17 mouse cellular contexts compared by ENCODE assay signal in genomic region chr9:110947261-110947661, GRCm38 (mm10). TPM values are rescaled to one million over a fixed set of nuclear protein-coding genes. Genes with fewer than 3 reads are reported as not detected.
DNase-seq lines count a peak whose midpoint lies in the region; ATAC-seq lines count a peak whose summit lies in the region.
"Had no signal": no experiment of that assay in that cellular context is flagged by ENCODE, and none has a peak within 500 bp of the region (broad histone marks: within the 10 kb centered on the region; RNA-seq: fewer than 3 reads in every experiment).

No protein-coding gene starts in this region.

- peaks cover 77% of the 10 kb centered on the region for H3K27me3 ChIP-seq in hindbrain, embryonic 10.5 days (ENCODE audit: insufficient read depth, poor library complexity, severe bottlenecking)
- H3K27me3 ChIP-seq in hindbrain, embryonic 14.5 days (ENCODE audit: control insufficient read depth, insufficient read depth, low read length) = peaks cover 37% of the 10 kb centered on the region
- peaks cover 84% of the 10 kb centered on the region for H3K27me3 ChIP-seq in embryonic facial prominence, embryonic 10.5 days (replicated peaks; ENCODE audit: low read depth, poor library complexity, severe bottlenecking)
- H3K27me3 ChIP-seq: Patski had no signal

- no peak overlapping the region for H3K4me2 ChIP-seq in hindbrain, embryonic 14.5 days (replicated peaks)
- H3K4me2 ChIP-seq: hindbrain, embryonic 15.5 days; lung, embryonic 15.5 days had no signal

- H3K4me3 ChIP-seq in hindbrain, embryonic 10.5 days = peak overlapping the region; percentile 30
- no peak overlapping the region for H3K4me3 ChIP-seq in hindbrain, embryonic 14.5 days (replicated peaks; ENCODE audit: low read length)
- peak overlapping the region; percentile 27; the same call in 1 of the 2 replicates for H3K4me3 ChIP-seq in embryonic facial prominence, embryonic 10.5 days
- H3K4me3 ChIP-seq: gastrocnemius, adult 2 months; hindbrain, embryonic 15.5 days; left cerebral cortex, adult 2 months; lung, embryonic 15.5 days had no signal

- H3K27ac ChIP-seq in hindbrain, embryonic 10.5 days = no peak overlapping the region; the same call in 1 of the 2 replicates
- no peak overlapping the region for H3K27ac ChIP-seq in hindbrain, embryonic 14.5 days
- H3K27ac ChIP-seq in embryonic facial prominence, embryonic 10.5 days (replicated peaks) = no peak overlapping the region
- H3K27ac ChIP-seq: gastrocnemius, adult 2 months; hindbrain, embryonic 15.5 days; left cerebral cortex, adult 2 months; lung, embryonic 15.5 days had no signal

- peak; percentile 24 for DNase-seq in hindbrain, embryonic 10.5 days (ENCODE audit: low spot score)
- no peak for DNase-seq in hindbrain, embryonic 14.5 days (ENCODE audit: low spot score)
- peak; percentile 19 for DNase-seq in retina, postnatal 1 day
- no peak for DNase-seq in retina, embryonic 14.5 days (ENCODE audit: low spot score)
- peak; percentile 21 for DNase-seq in embryonic facial prominence, embryonic 10.5 days (ENCODE audit: low spot score)
- no peak for DNase-seq in urinary bladder, postnatal 10 days (ENCODE audit: low spot score)
- no peak for DNase-seq in ovary, adult 18-20 months (ENCODE audit: low spot score)
- DNase-seq: adrenal gland, adult 8-10 months; cerebellum, adult 9-10 months; gastrocnemius, adult 2 months; kidney, adult 9 months had no signal

- no peaks in the 10 kb centered on the region for H3K9me3 ChIP-seq in hindbrain, embryonic 10.5 days
- no peaks in the 10 kb centered on the region for H3K9me3 ChIP-seq in hindbrain, embryonic 14.5 days (ENCODE audit: control insufficient read depth, low read length)
- H3K9me3 ChIP-seq in embryonic facial prominence, embryonic 10.5 days = no peaks in the 10 kb centered on the region
- H3K9me3 ChIP-seq: hindbrain, embryonic 15.5 days; lung, embryonic 15.5 days had no signal

- H3K4me1 ChIP-seq in hindbrain, embryonic 10.5 days (replicated peaks) = peaks cover 14% of the 10 kb centered on the region
- H3K4me1 ChIP-seq in hindbrain, embryonic 14.5 days (replicated peaks; ENCODE audit: control insufficient read depth, insufficient read depth, low read length) = peaks cover 4% of the 10 kb centered on the region; the same call in 1 of the 2 replicates
- peaks cover 18% of the 10 kb centered on the region for H3K4me1 ChIP-seq in embryonic facial prominence, embryonic 10.5 days

- no peaks in the 10 kb centered on the region for H3K36me3 ChIP-seq in hindbrain, embryonic 10.5 days
- H3K36me3 ChIP-seq in hindbrain, embryonic 14.5 days (replicated peaks; ENCODE audit: control insufficient read depth, insufficient read depth) = no peaks in the 10 kb centered on the region
- no peaks in the 10 kb centered on the region for H3K36me3 ChIP-seq in embryonic facial prominence, embryonic 10.5 days (replicated peaks)
- H3K36me3 ChIP-seq: hindbrain, embryonic 15.5 days; lung, embryonic 15.5 days had no signal

- WGBS in hindbrain, embryonic 10.5 days = 4% methylated on average over 6 of the region's 6 CpGs
- 5% methylated on average over 6 of the region's 6 CpGs for WGBS in hindbrain, embryonic 14.5 days
- 3% methylated on average over 6 of the region's 6 CpGs for WGBS in embryonic facial prominence, embryonic 10.5 days

- no peak overlapping the region for H3K9ac ChIP-seq in hindbrain, embryonic 14.5 days
- H3K9ac ChIP-seq: hindbrain, embryonic 15.5 days; lung, embryonic 15.5 days had no signal

- ATAC-seq in hindbrain, embryonic 14.5 days (ENCODE audit: low FRiP score) = no peak
- ATAC-seq: Patski had no signal

RNA-seq across cellular contexts. Expression of gene Tdgf1, which starts 1.3 kb away (rescaled TPM):
- not detected in 2 replicates for polyA plus RNA-seq in hindbrain, embryonic 10.5 days (2016; fragmentation: Nextera tagmentation; extraction: Ambion mirVana)
- polyA plus RNA-seq in hindbrain, embryonic 14.5 days (2014; fragmentation: Nextera tagmentation; extraction: Ambion mirVana) = 0.14 and 0.40 TPM in 2 replicates
- not detected in 2 replicates for polyA plus RNA-seq in embryonic facial prominence, embryonic 10.5 days (2016; fragmentation: Nextera tagmentation; extraction: Ambion mirVana)
- polyA plus RNA-seq: liver, adult 2 months; lung, embryonic 15.5 days; Patski had no signal

RNA-seq across cellular contexts. Expression of gene Lrrc2, which starts 4.1 kb away (rescaled TPM):
- 0.33 TPM in 1 of 2 replicates, not detected in the other for polyA plus RNA-seq in hindbrain, embryonic 10.5 days (2016; fragmentation: Nextera tagmentation; extraction: Ambion mirVana)
- polyA plus RNA-seq in hindbrain, embryonic 14.5 days (2014; fragmentation: Nextera tagmentation; extraction: Ambion mirVana) = 0.86 and 1.0 TPM in 2 replicates
- 0.14 and 0.15 TPM in 2 replicates for polyA plus RNA-seq in embryonic facial prominence, embryonic 10.5 days (2016; fragmentation: Nextera tagmentation; extraction: Ambion mirVana)
- polyA plus RNA-seq: liver, adult 2 months; Patski had no signal

RNA-seq across cellular contexts. Expression of gene Fam240a, which starts 30.6 kb away (rescaled TPM):
- polyA plus RNA-seq in hindbrain, embryonic 10.5 days (2016; fragmentation: Nextera tagmentation; extraction: Ambion mirVana) = not detected in 2 replicates
- polyA plus RNA-seq in hindbrain, embryonic 14.5 days (2014; fragmentation: Nextera tagmentation; extraction: Ambion mirVana) = not detected in 2 replicates
- polyA plus RNA-seq in embryonic facial prominence, embryonic 10.5 days (2016; fragmentation: Nextera tagmentation; extraction: Ambion mirVana) = not detected in 2 replicates
- polyA plus RNA-seq: hindbrain, embryonic 15.5 days; liver, adult 2 months; lung, embryonic 15.5 days; Patski had no signal

RNA-seq across cellular contexts. Expression of gene Rtp3, which starts 43.1 kb away (rescaled TPM):
- polyA plus RNA-seq in hindbrain, embryonic 10.5 days (2016; fragmentation: Nextera tagmentation; extraction: Ambion mirVana) = 0.14 TPM in 1 of 2 replicates, not detected in the other
- not detected in 2 replicates for polyA plus RNA-seq in hindbrain, embryonic 14.5 days (2014; fragmentation: Nextera tagmentation; extraction: Ambion mirVana)
- polyA plus RNA-seq in embryonic facial prominence, embryonic 10.5 days (2016; fragmentation: Nextera tagmentation; extraction: Ambion mirVana) = 0.11 and 0.40 TPM in 2 replicates
- polyA plus RNA-seq: CD4-positive, CD25-positive, alpha-beta regulatory T cell, adult 4 months; hindbrain, embryonic 15.5 days had no signal

Comparison
In these comparisons a context has a peak if more than half of its experiments do, and no peak if none do; other contexts are left out.
1. DNase-seq: peak in hindbrain, embryonic 10.5 days (single experiment), retina, postnatal 1 day (single experiment) and embryonic facial prominence, embryonic 10.5 days (single experiment); none in hindbrain, embryonic 14.5 days (single experiment), retina, embryonic 14.5 days (single experiment), urinary bladder, postnatal 10 days (single experiment) and ovary, adult 18-20 months (single experiment).